Mouse (Mus musculus): Measurements from ENCODE around the gene Zbtb34.

DNA sequence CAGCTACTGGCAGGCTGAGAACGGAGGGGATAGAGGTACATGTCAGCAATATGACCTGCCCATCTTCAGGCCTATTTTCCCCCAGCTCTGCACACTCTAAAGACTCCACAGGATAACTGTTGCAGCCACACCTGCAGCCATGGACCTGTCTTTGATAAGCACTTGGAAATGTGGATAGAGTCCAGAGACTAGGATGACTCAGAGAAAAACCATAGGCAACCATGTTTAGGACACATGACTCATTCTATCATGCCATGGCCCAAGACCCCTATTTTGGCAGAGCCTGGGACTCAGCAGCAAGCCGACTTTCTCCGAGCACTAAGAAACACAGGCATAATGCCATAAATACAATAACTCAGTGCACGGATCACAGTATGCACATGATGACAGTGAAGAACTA, 66.5 kb downstream of the Zbtb34 start:
- TF ChIP-seq POLR2A (IDR thresholded peaks at IDR 0.05; ENCODE audit: extremely low read depth, insufficient read depth, low read length): no peak
- TF ChIP-seq CTCF (IDR thresholded peaks at IDR 0.05; ENCODE audit: extremely low read depth, insufficient read depth, low read length): no peak
